Mouse (Mus musculus) fibroblast of lung, adult 2 months (primary cell): Measurements from ENCODE around the gene Txnrd2.

Experiments used
- DNase-seq: peaks from one replicate; pipeline ENCODE4 v3.0.0-alpha.2; 2011; ENCODE audit warnings: low read depth

Txnrd2 gene

GRCm38 (mm10) chr16:18426215-18426791, at the start of gene Txnrd2:
TSS of gene Txnrd2 (plus strand) at chr16:18426384.
- no peak for DNase-seq

- no peak for DNase-seq
Observed at GRCm38 (mm10) chr16:18377203-18377602, 49.0 kb upstream of the Txnrd2 start.

GRCm38 (mm10) chr16:18378489-18378888, 47.7 kb upstream of the Txnrd2 start:
- DNase-seq = no peak

- no peak for DNase-seq
Observed at GRCm38 (mm10) chr16:18379338-18380001, 46.7 kb upstream of the Txnrd2 start.

GRCm38 (mm10) chr16:18380495-18381063, 45.6 kb upstream of the Txnrd2 start:
- DNase-seq = no peak

- DNase-seq = no peak
Observed at GRCm38 (mm10) chr16:18381621-18382258, 44.4 kb upstream of the Txnrd2 start.

GRCm38 (mm10) chr16:18383045-18383726, 43.0 kb upstream of the Txnrd2 start:
- DNase-seq = no peak

GRCm38 (mm10) chr16:18383756-18384155, 42.4 kb upstream of the Txnrd2 start:
- DNase-seq = no peak

GRCm38 (mm10) chr16:18384211-18384610, 42.0 kb upstream of the Txnrd2 start:
- no peak for DNase-seq

- DNase-seq = no peak
Observed at GRCm38 (mm10) chr16:18384659-18385058, 41.5 kb upstream of the Txnrd2 start.

- DNase-seq = no peak
Observed at GRCm38 (mm10) chr16:18385411-18385810, 40.8 kb upstream of the Txnrd2 start.

GRCm38 (mm10) chr16:18386451-18386850, 39.7 kb upstream of the Txnrd2 start:
- peak; percentile 66 for DNase-seq

- no peak for DNase-seq
Observed at GRCm38 (mm10) chr16:18386972-18387371, 39.2 kb upstream of the Txnrd2 start.

- no peak for DNase-seq
Observed at GRCm38 (mm10) chr16:18387704-18388582, 38.2 kb upstream of the Txnrd2 start.

GRCm38 (mm10) chr16:18388583-18389435, 37.4 kb upstream of the Txnrd2 start:
- DNase-seq = no peak

- DNase-seq = no peak
Observed at GRCm38 (mm10) chr16:18390399-18390798, 35.8 kb upstream of the Txnrd2 start.

- no peak for DNase-seq
Observed at GRCm38 (mm10) chr16:18391127-18391526, 35.1 kb upstream of the Txnrd2 start.

GRCm38 (mm10) chr16:18391728-18392127, 34.5 kb upstream of the Txnrd2 start:
- DNase-seq = no peak

- DNase-seq = peak; percentile 75
Observed at GRCm38 (mm10) chr16:18392469-18393426, 33.4 kb upstream of the Txnrd2 start.
